Mouse (Mus musculus): Measurements from ENCODE around the gene Mgll. TPM values are rescaled to one million over a fixed set of nuclear protein-coding genes. Genes with fewer than 3 reads are reported as not detected.
A peak's percentile ranks its signal among the peaks of the same experiment; 100 is the strongest.

Gene Mgll
- polyA plus RNA-seq, 1 experiment: not detected

- H3K4me3 ChIP-seq (ENCODE audit: insufficient read depth, low read depth, low read length): no peak overlapping the region
- H3K4me1 ChIP-seq (ENCODE audit: control insufficient read depth, insufficient read depth, low read length): peaks cover 3% of the 10 kb centered on the region; the same call in 1 of the 2 replicates
- 83% methylated on average over 4 of the region's 4 CpGs for WGBS
- TF ChIP-seq POLR2A (IDR thresholded peaks at IDR 0.05; ENCODE audit: insufficient read depth, low read depth, low read length): no peak
- TF ChIP-seq CTCF (IDR thresholded peaks at IDR 0.05; ENCODE audit: insufficient read depth, low read depth, low read length): no peak
- no peak overlapping the region for H3K27ac ChIP-seq (ENCODE audit: insufficient read depth, low read depth, low read length)
Observed at GRCm38 (mm10) chr6:88714200-88714674, 10.0 kb upstream of the Mgll start.

DNA sequence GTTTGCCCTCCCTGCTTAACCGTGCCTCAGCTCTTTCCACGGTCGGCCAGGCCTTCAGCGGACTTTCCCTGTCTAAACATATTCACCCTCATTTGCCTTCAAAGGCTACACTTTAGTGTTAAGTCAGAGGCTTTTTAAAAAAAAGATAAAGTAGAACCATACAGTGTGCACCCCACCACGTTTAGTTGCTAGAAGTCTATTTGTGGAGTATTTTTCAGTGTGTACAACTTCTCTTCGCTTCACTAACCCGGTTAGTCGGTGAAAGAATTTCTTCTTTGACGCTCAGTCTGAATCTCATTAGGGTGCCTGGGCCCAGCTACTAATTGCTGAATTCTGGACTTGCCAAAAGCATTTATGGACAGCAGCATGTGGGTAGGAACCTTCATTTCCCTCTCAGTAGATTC is 8.8 kb upstream of the Mgll start:
- TF ChIP-seq POLR2A (IDR thresholded peaks at IDR 0.05; ENCODE audit: insufficient read depth, low read depth, low read length): no peak
- TF ChIP-seq CTCF (IDR thresholded peaks at IDR 0.05; ENCODE audit: insufficient read depth, low read depth, low read length): no peak
- 49% methylated on average over 9 of the region's 9 CpGs for WGBS
- Histone ChIP-seq H3K4me3 (ENCODE audit: insufficient read depth, low read depth, low read length) (no peak overlapping the region), H3K27ac (ENCODE audit: insufficient read depth, low read depth, low read length) (no peak overlapping the region), H3K4me1 (ENCODE audit: control insufficient read depth, insufficient read depth, low read length) (peaks cover 3% of the 10 kb centered on the region; the same call in 1 of the 2 replicates)

GRCm38 (mm10) chr6:88715966-88716365 is 8.2 kb upstream of the Mgll start:
- 76% methylated on average over 5 of the region's 5 CpGs for WGBS
- Histone ChIP-seq H3K4me3 (ENCODE audit: insufficient read depth, low read depth, low read length) (no peak overlapping the region), H3K4me1 (ENCODE audit: control insufficient read depth, insufficient read depth, low read length) (peaks cover 3% of the 10 kb centered on the region; the same call in 1 of the 2 replicates), H3K27ac (ENCODE audit: insufficient read depth, low read depth, low read length) (no peak overlapping the region)
- TF ChIP-seq POLR2A (IDR thresholded peaks at IDR 0.05; ENCODE audit: insufficient read depth, low read depth, low read length) (no peak), CTCF (IDR thresholded peaks at IDR 0.05; ENCODE audit: insufficient read depth, low read depth, low read length) (no peak)

DNA sequence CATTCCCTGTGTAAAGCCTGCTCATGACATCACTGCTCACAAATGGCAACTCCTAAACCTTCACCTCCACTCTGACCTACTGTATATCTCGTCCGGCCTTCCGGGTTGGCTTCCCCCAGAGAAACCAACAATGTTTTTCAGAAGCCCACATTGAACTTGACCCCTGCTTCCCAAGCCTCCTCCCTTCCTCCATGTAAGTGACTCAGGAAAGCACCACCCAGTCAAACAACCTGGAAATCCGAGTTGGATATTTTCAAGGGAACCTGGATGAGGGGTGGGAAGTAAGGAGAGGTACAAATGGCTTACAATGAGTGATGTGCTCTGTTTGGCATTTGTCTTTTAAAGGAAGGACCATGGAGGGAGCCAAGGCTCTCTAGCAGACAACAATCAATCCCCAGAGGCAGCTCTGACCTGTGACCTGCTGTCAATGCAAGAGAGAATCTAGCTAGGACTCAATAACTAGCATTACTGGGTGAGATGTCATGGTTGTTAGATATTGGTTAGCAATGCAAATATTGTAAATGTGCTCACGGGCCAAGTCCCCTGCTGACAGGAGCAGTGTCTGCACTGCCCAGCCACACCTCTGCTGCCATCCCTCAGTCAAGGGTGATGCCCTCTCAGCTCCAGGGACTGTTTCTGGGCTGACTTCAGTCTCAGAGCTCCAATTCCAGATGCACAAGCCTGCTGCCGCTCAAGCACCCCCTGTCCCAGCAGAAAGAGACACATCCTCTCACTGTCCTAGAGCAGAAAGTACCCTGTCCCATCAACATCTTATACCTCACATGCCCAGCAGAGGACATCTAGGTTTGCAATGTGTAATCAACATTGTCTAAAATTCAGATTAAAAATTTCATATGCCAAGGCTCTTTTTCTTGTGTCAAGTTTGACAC is 6.8 kb upstream of the Mgll start:
- no peak overlapping the region for H3K27ac ChIP-seq (ENCODE audit: insufficient read depth, low read depth, low read length)
- WGBS: 94% methylated on average over 6 of the region's 6 CpGs
- TF ChIP-seq POLR2A (IDR thresholded peaks at IDR 0.05; ENCODE audit: insufficient read depth, low read depth, low read length) (no peak), CTCF (IDR thresholded peaks at IDR 0.05; ENCODE audit: insufficient read depth, low read depth, low read length) (no peak)
- H3K4me3 ChIP-seq (ENCODE audit: insufficient read depth, low read depth, low read length): no peak overlapping the region
- no peaks in the 10 kb centered on the region for H3K4me1 ChIP-seq (ENCODE audit: control insufficient read depth, insufficient read depth, low read length)

DNA sequence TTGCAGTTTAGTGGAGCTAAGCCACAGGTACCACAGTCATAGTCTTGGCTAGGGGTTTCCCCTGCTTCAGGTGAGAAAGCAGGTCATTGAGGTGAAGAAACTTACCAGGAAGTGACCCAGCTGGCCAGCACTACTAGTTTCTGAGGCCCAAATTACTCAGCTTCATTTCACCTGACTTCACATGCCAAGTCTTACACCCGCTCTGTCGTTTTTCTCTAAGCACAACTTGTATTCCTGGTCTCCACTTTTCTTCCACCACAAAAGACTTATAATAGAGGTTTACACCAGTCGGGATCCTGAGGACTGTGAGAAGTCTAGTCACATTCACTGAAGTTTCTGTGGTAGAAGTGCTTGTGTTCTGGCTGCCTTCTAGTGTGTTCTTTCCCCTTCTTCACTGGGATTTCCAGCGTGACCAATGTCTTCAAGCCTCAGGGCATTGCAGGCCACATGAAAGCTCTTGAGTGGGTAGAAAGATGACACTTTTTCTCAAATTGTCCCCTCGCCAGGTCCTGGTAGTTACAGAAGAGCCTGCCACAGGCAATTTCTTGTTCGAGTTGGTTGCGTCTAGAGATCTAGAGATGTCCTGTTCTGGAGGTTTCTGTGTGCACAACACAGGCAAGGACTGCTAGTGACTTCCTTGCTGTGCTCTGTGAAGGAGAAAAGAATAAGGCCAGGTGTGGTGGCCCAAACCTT is 6.0 kb upstream of the Mgll start:
- no peak for TF ChIP-seq POLR2A (IDR thresholded peaks at IDR 0.05; ENCODE audit: insufficient read depth, low read depth, low read length)
- no peak for TF ChIP-seq CTCF (IDR thresholded peaks at IDR 0.05; ENCODE audit: insufficient read depth, low read depth, low read length)
- WGBS: 81% methylated on average over 7 of the region's 7 CpGs
- Histone ChIP-seq H3K4me3 (ENCODE audit: insufficient read depth, low read depth, low read length) (no peak overlapping the region), H3K4me1 (ENCODE audit: control insufficient read depth, insufficient read depth, low read length) (no peaks in the 10 kb centered on the region), H3K27ac (ENCODE audit: insufficient read depth, low read depth, low read length) (no peak overlapping the region)

DNA sequence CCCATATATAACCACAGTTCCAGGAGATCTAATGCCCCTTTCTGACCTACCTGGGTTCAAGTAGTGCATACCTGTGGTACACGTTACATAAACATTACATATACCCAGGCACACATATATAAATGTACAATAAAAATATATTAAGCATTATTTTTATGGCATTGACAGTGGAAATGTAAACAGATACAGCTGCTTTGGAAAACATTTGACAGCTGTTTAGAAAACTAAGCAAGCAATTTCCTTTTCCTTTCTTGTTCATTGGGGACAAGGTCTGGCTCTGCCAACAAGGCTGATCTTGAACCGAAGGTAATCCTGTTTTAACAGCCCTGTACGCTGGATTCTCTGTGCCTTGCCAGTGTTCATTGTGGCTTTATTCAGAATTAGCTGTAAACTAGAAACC is 3.2 kb upstream of the Mgll start:
- 75% methylated on average over 3 of the region's 3 CpGs for WGBS
- Histone ChIP-seq H3K4me3 (ENCODE audit: insufficient read depth, low read depth, low read length) (no peak overlapping the region), H3K27ac (ENCODE audit: insufficient read depth, low read depth, low read length) (no peak overlapping the region), H3K4me1 (ENCODE audit: control insufficient read depth, insufficient read depth, low read length) (peaks cover 3% of the 10 kb centered on the region)
- TF ChIP-seq POLR2A (IDR thresholded peaks at IDR 0.05; ENCODE audit: insufficient read depth, low read depth, low read length) (no peak), CTCF (IDR thresholded peaks at IDR 0.05; ENCODE audit: insufficient read depth, low read depth, low read length) (no peak)

- no peak for TF ChIP-seq CTCF (IDR thresholded peaks at IDR 0.05; ENCODE audit: insufficient read depth, low read depth, low read length)
- TF ChIP-seq POLR2A (IDR thresholded peaks at IDR 0.05; ENCODE audit: insufficient read depth, low read depth, low read length): no peak
- Histone ChIP-seq H3K4me3 (ENCODE audit: insufficient read depth, low read depth, low read length) (no peak overlapping the region), H3K27ac (ENCODE audit: insufficient read depth, low read depth, low read length) (no peak overlapping the region), H3K4me1 (ENCODE audit: control insufficient read depth, insufficient read depth, low read length) (peaks cover 15% of the 10 kb centered on the region)
- 95% methylated on average over 2 of the region's 2 CpGs for WGBS
Observed at GRCm38 (mm10) chr6:88722906-88723305, 1.3 kb upstream of the Mgll start.

DNA sequence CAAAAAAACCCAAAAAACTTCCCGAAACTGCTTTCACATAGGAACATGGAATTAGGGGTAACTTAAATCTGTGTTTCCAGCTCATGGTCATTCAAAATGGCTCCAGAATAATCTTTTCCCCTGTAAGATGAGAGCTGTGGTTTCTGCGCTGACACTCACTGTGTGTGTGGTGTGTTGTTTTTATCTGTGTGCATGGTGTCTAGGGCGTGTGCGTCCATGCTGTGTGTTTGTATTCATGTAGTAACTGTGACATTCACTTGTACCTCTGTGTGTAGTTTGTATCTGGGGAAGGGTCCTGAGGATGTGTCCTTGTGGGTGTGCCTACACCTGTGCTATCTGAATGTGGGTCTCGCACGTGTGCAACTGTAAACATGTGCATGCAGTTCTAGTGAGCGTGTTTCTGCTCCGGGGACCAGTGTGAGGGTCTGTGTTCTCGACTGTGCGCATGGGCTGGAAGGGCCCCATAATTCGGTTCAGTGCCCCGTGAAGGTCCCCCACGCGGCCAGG is 353 bp upstream of the Mgll start:
- Histone ChIP-seq H3K4me1 (ENCODE audit: control insufficient read depth, insufficient read depth, low read length) (peaks cover 19% of the 10 kb centered on the region), H3K4me3 (ENCODE audit: insufficient read depth, low read depth, low read length) (peak overlapping the region; percentile 69), H3K27ac (ENCODE audit: insufficient read depth, low read depth, low read length) (no peak overlapping the region)
- TF ChIP-seq CTCF (IDR thresholded peaks at IDR 0.05; ENCODE audit: insufficient read depth, low read depth, low read length): no peak
- TF ChIP-seq POLR2A (IDR thresholded peaks at IDR 0.05; ENCODE audit: insufficient read depth, low read depth, low read length): no peak
- 31% methylated on average over 14 of the region's 14 CpGs for WGBS

GRCm38 (mm10) chr6:88725590-88725989 is 1.4 kb downstream of the Mgll start:
- peak overlapping the region; percentile 31 for H3K4me3 ChIP-seq (ENCODE audit: insufficient read depth, low read depth, low read length)
- TF ChIP-seq CTCF (IDR thresholded peaks at IDR 0.05; ENCODE audit: insufficient read depth, low read depth, low read length): no peak
- no peak for TF ChIP-seq POLR2A (IDR thresholded peaks at IDR 0.05; ENCODE audit: insufficient read depth, low read depth, low read length)
- H3K27ac ChIP-seq (ENCODE audit: insufficient read depth, low read depth, low read length): peak overlapping the region; percentile 43; the same call in 1 of the 2 replicates
- H3K4me1 ChIP-seq (ENCODE audit: control insufficient read depth, insufficient read depth, low read length): peaks cover 22% of the 10 kb centered on the region
- 48% methylated on average over 7 of the region's 7 CpGs for WGBS

All from olfactory bulb, adult 2 months (tissue).